Mouse (Mus musculus) hindlimb bud, embryonic 11.5 days (tissue): ENCODE results near the gene Zfp628.
"Not testable (repeated sequence)": the region's sequence is repeated elsewhere in the genome, so short reads cannot be mapped to it uniquely, and the experiment has no call there.

Experiments used
- DNase-seq: peaks from one replicate; pipeline ENCODE4 v3.0.0-alpha.2; 2012; ENCODE audit warnings: low read depth, low spot score; ENCODE audit errors: extremely low spot score

Gene Zfp628

GRCm38 (mm10) chr7:4915007-4915665 lies at the start of gene Zfp628:
Gene Zfp628 (plus strand): TSS chr7:4915217.
- peak; percentile 97 for DNase-seq

- DNase-seq = peak; percentile 94
Observed at GRCm38 (mm10) chr7:4865579-4866493, 49.2 kb upstream of the Zfp628 start.

GRCm38 (mm10) chr7:4866631-4867180 lies 48.3 kb upstream of the Zfp628 start:
- DNase-seq = no peak

- no peak for DNase-seq
Observed at GRCm38 (mm10) chr7:4870133-4870532, 44.9 kb upstream of the Zfp628 start, which contains the start of gene Isoc2b. Gene Isoc2b (minus strand): TSS chr7:4870258.

GRCm38 (mm10) chr7:4876753-4877221 lies 38.2 kb upstream of the Zfp628 start, which contains the start of gene Isoc2a:
Gene Isoc2a (plus strand): TSS chr7:4877153.
- DNase-seq = peak; percentile 85

GRCm38 (mm10) chr7:4877226-4877625 lies 37.8 kb upstream of the Zfp628 start:
- no peak for DNase-seq

GRCm38 (mm10) chr7:4878186-4878585 lies 36.8 kb upstream of the Zfp628 start:
- no peak for DNase-seq

- DNase-seq = not testable (repeated sequence)
Observed at GRCm38 (mm10) chr7:4879036-4879435, 36.0 kb upstream of the Zfp628 start.

- DNase-seq = no peak
Observed at GRCm38 (mm10) chr7:4886680-4887079, 28.3 kb upstream of the Zfp628 start.

- no peak for DNase-seq
Observed at GRCm38 (mm10) chr7:4895186-4895585, 19.8 kb upstream of the Zfp628 start.

GRCm38 (mm10) chr7:4898851-4899648 lies 16.0 kb upstream of the Zfp628 start:
- no peak for DNase-seq

- no peak for DNase-seq
Observed at GRCm38 (mm10) chr7:4899649-4900522, 15.1 kb upstream of the Zfp628 start.

- no peak for DNase-seq
Observed at GRCm38 (mm10) chr7:4900523-4900851, 14.5 kb upstream of the Zfp628 start.

- no peak for DNase-seq
Observed at GRCm38 (mm10) chr7:4901171-4901570, 13.8 kb upstream of the Zfp628 start.

- DNase-seq = no peak
Observed at GRCm38 (mm10) chr7:4902404-4902803, 12.6 kb upstream of the Zfp628 start.

- no peak for DNase-seq
Observed at GRCm38 (mm10) chr7:4906466-4906950, 8.5 kb upstream of the Zfp628 start, which contains the start of gene Gm36210. Gene Gm36210 (minus strand): TSS chr7:4906516.

- DNase-seq = no peak
Observed at GRCm38 (mm10) chr7:4911561-4911960, 3.5 kb upstream of the Zfp628 start.

GRCm38 (mm10) chr7:4912248-4912647 lies 2.8 kb upstream of the Zfp628 start:
- DNase-seq = no peak

GRCm38 (mm10) chr7:4915669-4916416 lies 826 bp downstream of the Zfp628 start:
- no peak for DNase-seq
